Mouse (Mus musculus): ENCODE measurements around the gene Camsap1.

Gene Camsap1

GRCm38 (mm10) chr2:25983159-25983907 lies at the start of gene Camsap1:
Gene Camsap1 (minus strand): TSS chr2:25983282.
- DNase-seq (ENCODE audit: low spot score): peak; percentile 100

- no peak for DNase-seq (ENCODE audit: low spot score)
These were observed 47.2 kb upstream of the Camsap1 start for GRCm38 (mm10) chr2:26030288-26030687.

- no peak for DNase-seq (ENCODE audit: low spot score)
These were observed 41.3 kb upstream of the Camsap1 start for GRCm38 (mm10) chr2:26024138-26025075.

GRCm38 (mm10) chr2:26022626-26023025 lies 39.5 kb upstream of the Camsap1 start:
- no peak for DNase-seq (ENCODE audit: low spot score)

GRCm38 (mm10) chr2:26022258-26022565 lies 39.1 kb upstream of the Camsap1 start:
- no peak for DNase-seq (ENCODE audit: low spot score)

GRCm38 (mm10) chr2:26021561-26022257 lies 38.6 kb upstream of the Camsap1 start, which contains the start of gene Ubac1:
Gene Ubac1 (minus strand): TSS chr2:26021747.
- peak; percentile 90 for DNase-seq (ENCODE audit: low spot score)

- no peak for DNase-seq (ENCODE audit: low spot score)
These were observed 37.9 kb upstream of the Camsap1 start for GRCm38 (mm10) chr2:26020714-26021560.

GRCm38 (mm10) chr2:26019923-26020322 lies 36.8 kb upstream of the Camsap1 start:
- DNase-seq (ENCODE audit: low spot score): no peak

GRCm38 (mm10) chr2:26017326-26017725 lies 34.2 kb upstream of the Camsap1 start:
- DNase-seq (ENCODE audit: low spot score): no peak

- no peak for DNase-seq (ENCODE audit: low spot score)
These were observed 30.6 kb upstream of the Camsap1 start for GRCm38 (mm10) chr2:26013674-26014073.

- no peak for DNase-seq (ENCODE audit: low spot score)
These were observed 28.3 kb upstream of the Camsap1 start for GRCm38 (mm10) chr2:26011420-26011819.

GRCm38 (mm10) chr2:26002001-26002400 lies 18.9 kb upstream of the Camsap1 start:
- DNase-seq (ENCODE audit: low spot score): no peak

GRCm38 (mm10) chr2:26001136-26001535 lies 18.1 kb upstream of the Camsap1 start:
- no peak for DNase-seq (ENCODE audit: low spot score)

GRCm38 (mm10) chr2:25997716-25998115 lies 14.6 kb upstream of the Camsap1 start:
- DNase-seq (ENCODE audit: low spot score): no peak

GRCm38 (mm10) chr2:25994791-25995190 lies 11.7 kb upstream of the Camsap1 start:
- DNase-seq (ENCODE audit: low spot score): no peak

- no peak for DNase-seq (ENCODE audit: low spot score)
These were observed 9.2 kb upstream of the Camsap1 start for GRCm38 (mm10) chr2:25992285-25992684.

GRCm38 (mm10) chr2:25989651-25990050 lies 6.6 kb upstream of the Camsap1 start:
- DNase-seq (ENCODE audit: low spot score): no peak

- no peak for DNase-seq (ENCODE audit: low spot score)
These were observed 4.7 kb upstream of the Camsap1 start for GRCm38 (mm10) chr2:25987817-25988216.

- no peak for DNase-seq (ENCODE audit: low spot score)
These were observed 3.5 kb upstream of the Camsap1 start for GRCm38 (mm10) chr2:25986601-25987000.

GRCm38 (mm10) chr2:25982426-25983091 lies 523 bp downstream of the Camsap1 start:
- DNase-seq (ENCODE audit: low spot score): no peak

- peak; percentile 33 for DNase-seq (ENCODE audit: low spot score)
These were observed 1.0 kb downstream of the Camsap1 start for GRCm38 (mm10) chr2:25982052-25982425.

All from ovary, postnatal 36 days (tissue).